Mouse (Mus musculus) bone marrow macrophage, adult 2 months (primary cell): ENCODE measurements around the gene Dnajc8.
A peak's percentile ranks its signal among the peaks of the same experiment; 100 is the strongest.

ENCODE experiments used
- CTCF ChIP-seq: IDR thresholded peaks from 2 replicates; pipeline ENCODE4 v1.5.1; 2012; ENCODE audit warnings: low read depth, mild to moderate bottlenecking, low read length, moderate library complexity
- POLR2A ChIP-seq: IDR thresholded peaks from 2 replicates; pipeline ENCODE4 v1.6.1; 2012; ENCODE audit warnings: mild to moderate bottlenecking, low read depth, low read length, borderline replicate concordance

GRCm38 (mm10) chr4:132510352-132510798 lies 25.0 kb upstream of the Dnajc8 start, which contains the start of gene Sesn2:
- no peak for TF ChIP-seq CTCF
- peak; percentile 80; the same call in 1 of the 2 replicates for TF ChIP-seq POLR2A
